Mouse (Mus musculus): ENCODE results near the gene Psg22.
A peak's percentile ranks its signal among the peaks of the same experiment; 100 is the strongest.
"Not testable (repeated sequence)": the region's sequence is repeated elsewhere in the genome, so short reads cannot be mapped to it uniquely, and the experiment has no call there.

The Psg22 gene

DNA sequence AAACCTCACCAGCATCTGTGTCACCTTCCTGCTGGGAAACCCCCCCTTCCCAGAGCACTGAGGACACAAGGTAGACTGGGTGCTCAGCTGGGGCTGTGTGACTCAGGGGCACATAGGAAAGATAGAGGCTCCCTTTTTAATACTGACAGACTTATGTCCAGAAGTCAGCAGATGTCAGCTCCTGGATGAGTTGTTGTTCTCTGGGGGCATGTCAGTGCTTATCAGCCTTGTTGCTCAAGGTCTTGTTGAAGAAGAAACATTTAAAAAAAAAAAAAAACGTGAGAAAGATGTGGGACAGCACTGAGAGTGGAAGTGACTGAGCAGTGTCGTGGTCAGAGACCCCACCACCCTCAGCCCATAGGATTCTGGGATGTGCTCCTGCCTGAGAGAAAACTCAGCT lies at the start of gene Psg22:
TSS of gene Psg22 (plus strand) at position 301 of the 400 bp plus-strand sequence.
- DNase-seq, result no peak

DNA sequence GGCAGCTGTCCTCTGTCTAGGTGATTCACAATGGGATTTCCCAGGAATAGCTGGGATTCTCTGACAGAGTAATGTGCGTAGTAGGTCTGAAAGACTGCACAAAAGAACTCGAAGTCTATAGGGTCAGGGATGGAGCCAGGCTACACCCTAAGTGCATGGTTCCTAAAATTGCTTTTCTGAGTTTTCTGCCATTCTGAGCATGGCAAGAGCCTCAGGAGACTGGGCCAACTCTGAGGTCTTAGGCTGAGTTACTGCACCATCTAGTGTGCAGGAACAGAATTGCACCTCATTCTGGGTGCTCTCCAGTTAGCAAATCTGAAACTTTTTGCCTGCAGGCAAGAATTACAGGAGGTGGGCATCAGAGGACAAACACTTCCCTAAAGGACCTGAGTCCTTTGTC lies 38.1 kb upstream of the Psg22 start:
- DNase-seq, result no peak

DNA sequence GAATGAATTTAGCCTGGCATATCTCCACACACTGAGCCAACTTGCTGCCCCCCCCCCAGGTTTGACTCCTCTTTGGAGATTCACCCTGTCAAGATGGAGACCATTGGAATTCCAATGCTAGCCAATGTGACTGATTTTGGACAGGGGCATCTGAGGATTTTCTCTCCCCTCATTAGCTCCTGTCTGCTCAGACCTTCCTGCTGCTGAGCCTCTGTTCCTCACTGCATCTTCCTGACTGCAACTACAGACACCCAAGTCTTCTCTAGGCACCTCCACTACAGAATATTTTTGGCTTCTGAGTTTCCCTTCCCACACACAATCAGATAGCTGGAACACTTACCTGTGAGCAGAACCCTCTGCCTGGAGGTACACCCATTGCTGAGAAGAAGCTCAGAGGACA lies 32.3 kb upstream of the Psg22 start:
- no peak for DNase-seq

DNA sequence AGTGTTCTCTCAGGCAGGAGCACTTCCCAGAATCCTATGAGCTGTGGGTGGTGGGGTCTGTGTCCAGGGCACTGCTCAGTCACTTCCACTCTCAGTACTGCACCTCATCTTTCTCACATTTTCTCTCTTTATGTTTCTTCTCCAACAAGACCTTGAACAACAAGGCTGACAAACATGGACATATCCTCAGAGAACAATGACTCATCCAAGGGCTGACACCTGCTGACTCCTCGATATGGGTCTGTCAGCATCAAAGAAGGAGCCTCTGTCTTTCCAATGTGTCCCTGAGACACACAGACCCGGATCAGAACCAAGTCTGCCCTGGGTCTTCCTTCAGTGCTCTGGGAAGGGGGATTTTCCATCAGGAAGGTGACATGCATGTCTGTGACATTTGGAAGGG lies 31.8 kb upstream of the Psg22 start, which contains the start of gene Psg20:
TSS of gene Psg20 (minus strand) at position 101 of the 400 bp plus-strand sequence.
- no peak for DNase-seq

DNA sequence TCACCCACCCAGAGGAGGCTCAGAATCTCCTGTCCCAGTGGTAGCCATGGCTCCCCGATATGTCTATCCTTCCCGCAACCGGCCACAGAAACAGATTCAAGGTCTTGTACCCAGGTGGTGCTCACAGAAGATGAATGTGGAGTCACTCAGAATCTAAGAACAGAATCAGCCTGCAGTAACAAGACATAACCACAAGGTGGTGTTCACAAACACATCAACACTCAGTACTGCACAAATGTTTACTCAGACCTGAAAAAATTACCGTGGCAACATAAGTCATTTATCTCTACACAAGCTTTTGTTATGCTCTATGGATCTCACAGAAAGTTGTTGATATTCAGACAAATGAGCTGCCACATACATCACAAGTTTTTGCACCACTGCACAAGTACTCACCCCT lies 7.6 kb upstream of the Psg22 start:
- not testable (repeated sequence) for DNase-seq

DNA sequence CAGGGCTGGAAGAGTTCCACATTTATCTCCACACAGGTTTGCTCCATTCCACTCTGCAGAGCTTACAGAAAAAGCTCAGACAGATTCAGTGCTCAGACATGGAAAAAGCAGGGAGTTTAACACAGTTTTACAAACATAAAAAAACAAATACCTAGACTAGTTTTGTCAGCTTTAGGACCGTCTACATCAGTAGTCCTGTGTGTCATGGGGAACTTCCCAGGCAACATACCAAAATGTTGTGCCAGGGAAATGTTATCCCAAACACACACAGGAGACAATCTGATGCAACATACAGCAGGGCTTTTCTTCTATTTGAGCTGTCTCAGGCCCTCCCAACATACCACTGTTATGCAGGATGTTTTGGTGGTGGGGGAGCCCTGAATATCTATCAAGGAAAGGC lies 7.0 kb upstream of the Psg22 start:
- no peak for DNase-seq

DNA sequence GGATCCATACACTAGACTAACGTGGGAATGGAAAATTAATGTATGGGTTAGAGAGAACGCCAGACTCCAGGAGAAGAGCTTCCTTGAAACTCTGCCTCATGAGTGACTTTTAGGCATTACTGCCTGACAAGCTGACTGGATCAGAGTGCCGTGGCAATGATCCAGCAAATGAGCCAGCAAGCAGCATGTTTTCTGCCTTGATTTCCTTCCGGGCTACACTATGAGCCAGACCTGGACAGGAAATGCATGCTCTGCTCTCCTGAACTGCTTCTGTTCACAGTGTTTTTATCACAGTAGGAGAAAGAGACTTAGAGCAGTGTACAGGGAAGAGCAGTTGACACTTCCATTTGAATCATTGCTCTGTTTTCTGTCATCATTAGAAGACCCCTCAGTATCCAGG lies 2.3 kb upstream of the Psg22 start:
- DNase-seq, result no peak

DNA sequence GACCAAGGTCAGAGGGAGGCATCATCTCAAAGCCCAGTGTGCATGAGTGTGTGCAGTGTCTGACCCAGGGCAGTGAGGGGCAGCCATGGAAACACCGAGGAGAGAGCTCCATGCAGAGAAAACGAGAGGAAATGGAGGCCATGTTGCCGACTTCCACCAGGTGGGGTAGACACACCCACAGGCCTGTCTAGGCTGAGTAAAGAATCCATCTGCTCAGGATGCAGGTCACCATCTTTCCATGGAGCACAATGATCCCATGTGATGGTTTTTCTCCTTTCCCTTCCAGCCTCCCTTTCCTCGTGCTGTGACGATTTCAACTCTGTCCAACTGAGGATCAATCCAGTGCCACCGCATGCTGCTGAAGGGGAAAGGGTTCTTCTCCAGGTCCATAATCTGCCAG lies 6.1 kb downstream of the Psg22 start:
- no peak for DNase-seq

DNA sequence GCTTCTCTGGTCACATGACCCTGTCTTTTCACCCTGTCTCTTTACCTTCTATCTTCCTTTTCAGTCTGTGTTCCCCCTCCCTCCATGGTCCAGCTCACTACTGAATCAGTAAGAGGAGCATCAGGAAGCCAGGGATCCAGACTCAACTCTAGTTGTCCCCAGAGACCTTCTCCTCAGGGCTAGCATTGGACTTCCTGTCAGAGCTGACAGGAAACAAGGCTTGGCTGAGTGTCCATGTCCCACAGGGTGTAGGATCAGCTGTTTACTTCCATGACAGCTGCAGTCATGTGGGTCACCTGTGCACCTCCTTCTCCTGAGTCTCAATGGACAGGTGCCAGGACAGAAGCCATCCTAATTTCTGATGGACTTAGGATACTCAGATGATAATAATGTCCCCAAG lies 8.0 kb downstream of the Psg22 start:
- not testable (repeated sequence) for DNase-seq

DNA sequence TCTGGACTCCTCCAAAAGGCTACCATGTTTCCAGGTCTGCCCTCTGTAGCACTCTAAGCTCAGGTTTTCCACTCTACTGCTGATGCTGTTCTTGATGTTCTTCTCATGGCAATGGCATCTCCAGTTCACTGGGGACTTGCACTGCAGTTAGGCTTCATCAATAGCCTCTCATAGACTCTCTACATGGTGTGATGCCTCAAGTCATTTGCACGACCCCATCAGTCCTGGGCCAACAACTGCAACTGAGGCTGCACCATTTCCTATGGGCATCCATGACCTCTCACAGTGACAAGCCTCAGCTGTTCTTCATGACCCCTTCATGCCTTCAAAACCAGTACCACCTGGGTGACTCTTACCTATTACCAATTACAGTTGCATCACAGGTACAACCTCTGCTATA lies 10.5 kb downstream of the Psg22 start:
- no peak for DNase-seq

DNA sequence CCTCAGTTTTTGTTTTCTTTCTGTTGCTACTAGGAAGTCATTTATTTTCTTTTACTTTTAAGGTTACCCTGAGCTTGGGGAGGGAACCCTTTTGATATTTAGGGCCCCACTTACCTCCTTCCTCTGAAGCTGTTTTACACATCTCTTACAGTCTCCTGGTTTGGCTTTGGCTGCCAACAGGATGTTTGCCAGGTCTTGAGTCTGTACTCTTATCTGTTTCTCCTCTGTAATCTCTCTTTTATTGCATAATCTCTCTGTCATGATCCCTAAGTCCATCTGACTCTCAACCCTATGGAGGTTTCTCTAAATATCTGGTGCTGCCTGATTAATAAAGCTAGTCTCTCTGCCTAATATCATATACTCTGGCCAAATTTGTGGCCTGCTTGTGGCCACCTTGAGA lies 15.2 kb downstream of the Psg22 start:
- no peak for DNase-seq

DNA sequence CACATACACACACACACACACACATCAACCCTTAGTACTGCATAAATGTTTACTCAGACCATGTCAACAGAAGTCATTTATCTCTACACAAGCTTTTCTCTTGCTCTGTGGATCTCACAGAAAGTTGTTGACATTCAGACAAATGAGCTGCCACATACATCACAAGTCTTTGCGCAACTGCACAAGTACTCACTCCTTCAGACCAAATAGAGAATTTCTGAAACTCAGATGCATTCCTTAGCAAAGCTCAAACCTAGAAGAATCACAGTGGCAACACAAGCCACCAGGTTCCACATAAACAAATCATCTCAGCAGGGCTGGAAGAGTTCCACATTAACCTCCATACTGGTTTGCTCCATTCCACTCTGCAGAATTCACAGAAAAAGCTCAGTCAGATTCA lies 16.6 kb downstream of the Psg22 start:
- no peak for DNase-seq

DNA sequence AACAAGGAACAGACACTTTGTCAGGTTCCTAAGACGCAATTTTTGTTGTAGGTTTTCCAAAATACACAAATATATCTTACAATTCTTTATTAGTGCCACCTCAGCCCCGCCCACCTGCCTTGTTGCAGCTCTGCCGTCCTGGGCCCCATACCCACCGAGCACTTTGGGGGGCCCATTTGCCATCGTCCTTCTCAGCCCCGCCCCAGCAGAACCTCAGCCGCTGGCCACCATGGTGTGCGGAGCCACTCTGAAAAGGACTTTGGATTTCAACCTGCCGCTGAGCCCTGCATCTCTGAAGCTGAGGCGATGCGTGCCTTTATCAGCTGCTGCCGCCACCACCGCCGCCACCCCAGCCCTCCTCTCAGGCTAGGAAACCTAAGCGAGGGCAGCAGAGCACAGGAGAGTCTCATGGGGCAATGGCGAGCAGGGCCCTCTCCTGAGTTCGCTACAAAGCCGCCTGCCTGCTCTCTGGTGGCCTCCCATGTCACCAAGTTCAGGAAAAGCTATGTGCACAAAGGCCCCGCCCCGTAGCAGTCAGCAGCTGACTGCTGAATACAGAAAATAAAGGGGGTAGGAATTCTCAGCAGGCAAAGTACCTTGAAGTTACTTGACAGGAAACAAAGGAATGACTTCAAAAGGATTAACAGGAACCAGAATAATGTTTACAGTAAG lies 28.4 kb downstream of the Psg22 start:
- DNase-seq, result no peak

DNA sequence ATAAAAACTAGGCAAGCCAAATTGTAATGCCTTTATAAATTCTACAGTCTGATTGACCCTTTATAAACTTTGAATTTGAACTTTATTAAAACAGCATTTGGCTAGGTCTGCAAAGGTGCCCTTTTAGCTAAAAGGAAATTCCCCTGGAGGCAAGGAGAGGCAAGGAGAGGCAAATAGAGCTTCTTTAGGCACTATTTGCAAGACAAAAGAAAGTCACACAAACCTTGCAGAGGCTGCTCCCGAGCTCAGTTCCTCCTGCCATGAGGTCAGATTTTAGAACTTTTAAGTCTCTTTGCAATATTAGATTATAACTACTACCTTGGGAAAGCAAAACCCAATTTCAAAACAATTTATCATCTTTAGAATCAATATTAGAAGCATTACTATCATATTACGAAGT lies 29.5 kb downstream of the Psg22 start:
- DNase-seq, result not testable (repeated sequence)

DNA sequence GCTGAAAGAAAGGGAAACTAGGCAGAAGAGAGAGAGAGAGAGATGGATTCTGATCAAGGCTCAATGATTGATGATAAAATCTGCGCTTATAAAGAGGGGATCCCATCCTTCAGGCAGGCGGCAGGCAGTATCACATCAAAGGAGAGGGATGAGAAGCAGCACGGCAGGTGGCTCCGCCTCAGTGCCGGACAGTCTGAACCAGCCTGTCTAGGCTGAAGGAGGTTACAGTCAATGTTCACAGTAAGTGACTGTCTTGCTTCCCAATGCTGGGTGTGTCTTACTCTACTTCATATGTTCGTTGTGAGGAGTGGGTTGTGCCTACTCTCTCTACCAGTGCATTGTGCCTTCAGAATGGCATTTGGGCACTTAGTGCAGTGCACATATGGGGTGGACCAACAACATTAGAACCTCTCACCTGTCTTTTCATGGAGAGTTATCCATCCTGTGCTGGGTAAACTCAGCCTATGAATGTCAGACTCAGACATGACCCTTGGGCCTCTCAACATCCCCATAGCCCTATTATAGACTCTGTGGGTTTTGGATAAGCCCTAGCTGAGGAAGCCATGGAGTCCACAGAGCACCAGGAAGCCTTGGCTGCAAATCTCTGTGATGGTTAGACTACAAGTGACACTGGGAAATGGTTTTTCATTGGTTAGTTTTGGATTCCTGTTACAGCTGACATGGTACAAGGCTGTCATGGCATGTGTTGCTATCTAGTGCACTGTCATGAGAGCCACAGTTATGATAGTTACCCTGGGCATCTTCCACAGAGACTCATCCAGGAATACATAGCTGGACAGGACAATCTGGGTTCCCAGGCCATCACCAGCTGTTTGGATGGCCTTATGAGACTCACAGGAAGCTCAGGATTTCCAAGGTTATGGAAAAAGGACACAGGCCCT lies 31.4 kb downstream of the Psg22 start:
- no peak for DNase-seq

DNA sequence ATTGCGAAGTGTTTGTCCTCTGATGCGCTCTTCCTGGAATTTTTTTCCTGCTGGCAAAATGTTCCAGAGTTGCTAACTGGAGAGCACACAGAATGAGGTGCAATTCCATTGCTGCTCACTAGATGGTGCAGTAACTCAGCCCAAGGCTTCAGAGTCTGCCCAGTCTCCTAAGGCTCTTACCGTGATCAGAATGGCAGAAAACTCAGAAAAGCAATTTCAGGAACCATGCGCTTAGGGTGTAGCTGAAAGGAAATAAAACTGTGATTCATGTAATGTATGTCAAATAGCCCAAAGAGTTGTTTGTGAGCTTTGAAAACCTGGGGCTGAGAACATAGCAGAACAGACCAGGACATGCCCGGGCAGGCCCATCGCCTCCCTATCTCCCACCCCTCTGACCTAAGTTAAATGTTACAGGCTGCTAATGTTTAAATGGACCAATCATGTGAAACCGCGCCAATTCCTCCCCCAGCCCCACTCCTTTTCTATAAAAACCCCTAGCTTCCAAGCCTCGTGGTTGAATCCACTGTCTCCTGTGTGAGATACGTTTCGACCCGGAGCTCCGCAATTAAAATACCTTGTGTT lies 32.1 kb downstream of the Psg22 start:
- DNase-seq, result peak; percentile 35

DNA sequence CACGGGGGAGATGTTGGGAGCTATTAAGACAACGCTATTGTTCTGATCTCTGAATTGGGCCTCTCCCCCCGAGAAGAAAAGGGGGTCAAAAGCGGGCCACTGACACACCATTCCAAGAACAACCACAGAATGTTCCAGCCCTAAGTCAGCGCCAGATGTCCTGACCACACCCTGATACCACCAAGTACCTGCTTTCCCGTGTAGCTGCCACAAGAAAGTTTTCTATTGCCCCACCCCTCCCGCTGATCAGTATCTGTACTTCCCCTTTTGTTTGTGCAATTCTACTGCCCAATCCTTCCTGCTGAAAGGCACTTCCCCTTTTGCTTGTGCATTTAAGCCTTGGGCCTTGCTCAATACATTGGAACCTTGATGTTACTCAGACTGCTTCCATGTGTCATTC lies 42.3 kb downstream of the Psg22 start:
- not testable (repeated sequence) for DNase-seq

DNA sequence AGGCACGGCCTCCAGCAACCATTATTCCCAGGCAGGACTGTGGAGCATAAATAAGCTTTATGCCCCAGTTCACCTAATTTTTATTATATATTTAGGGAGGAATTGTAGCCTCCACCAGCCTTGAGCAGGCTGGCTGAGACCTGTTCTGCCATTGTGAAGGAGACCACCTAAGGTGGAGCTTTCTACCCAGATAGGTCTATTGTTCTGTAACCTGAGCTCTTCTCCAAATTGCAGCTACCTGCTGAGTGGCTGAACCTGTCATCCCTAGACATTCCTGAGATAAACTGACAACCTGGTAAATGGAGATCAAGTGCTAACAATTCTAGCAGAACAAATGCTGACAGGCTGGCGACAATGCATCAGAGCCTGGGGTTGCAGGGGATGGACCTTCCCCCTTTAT lies 45.0 kb downstream of the Psg22 start:
- DNase-seq, result not testable (repeated sequence)
